Mouse (Mus musculus): Measurements from ENCODE around the gene Gm17387. TPM values are rescaled to one million over a fixed set of nuclear protein-coding genes. Genes with fewer than 3 reads are reported as not detected.

The Gm17387 gene
- not detected in 2 replicates for polyA plus RNA-seq (2016; fragmentation: Nextera tagmentation; extraction: Ambion mirVana)

DNA sequence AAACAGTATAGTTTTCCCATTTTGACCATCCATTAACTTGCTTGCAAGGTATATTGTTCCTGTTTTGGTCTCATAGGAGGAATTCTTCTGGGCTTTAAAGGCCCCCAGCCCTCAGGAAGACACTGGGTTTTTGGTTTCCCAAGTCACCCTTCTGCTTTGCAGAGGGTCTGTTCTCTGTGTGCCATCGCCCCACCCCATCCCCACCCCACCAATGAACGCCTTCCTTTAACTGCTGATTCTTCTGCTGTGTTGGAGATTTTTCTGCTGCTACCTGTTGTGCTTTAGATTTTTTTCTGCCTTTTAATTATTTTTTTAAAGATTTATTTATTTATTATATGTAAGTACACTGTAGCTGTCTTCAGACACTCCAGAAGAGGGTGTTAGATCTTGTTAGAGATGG, at the start of gene Gm17387:
TSS of gene Gm17387 (plus strand) at position 301 of the 400 bp plus-strand sequence.
- H3K36me3 ChIP-seq, result no peaks in the 10 kb centered on the region
- no peaks in the 10 kb centered on the region for H3K9me3 ChIP-seq
- no peak within 1 kb of the TSS for H3K9ac ChIP-seq (replicated peaks)
- ATAC-seq (ENCODE audit: insufficient number of reproducible peaks, insufficient read depth, low FRiP score, low TSS enrichment, low read depth), result no peak
- no peak within 1 kb of the TSS for H3K27ac ChIP-seq
- H3K4me3 ChIP-seq (replicated peaks), result no peak within 1 kb of the TSS
- WGBS, result 89% methylated on average over 2 of the region's 2 CpGs
- H3K4me1 ChIP-seq (replicated peaks), result peaks cover 10% of the 10 kb centered on the region
- no peaks in the 10 kb centered on the region for H3K27me3 ChIP-seq
- H3K4me2 ChIP-seq, result no peak within 1 kb of the TSS

DNA sequence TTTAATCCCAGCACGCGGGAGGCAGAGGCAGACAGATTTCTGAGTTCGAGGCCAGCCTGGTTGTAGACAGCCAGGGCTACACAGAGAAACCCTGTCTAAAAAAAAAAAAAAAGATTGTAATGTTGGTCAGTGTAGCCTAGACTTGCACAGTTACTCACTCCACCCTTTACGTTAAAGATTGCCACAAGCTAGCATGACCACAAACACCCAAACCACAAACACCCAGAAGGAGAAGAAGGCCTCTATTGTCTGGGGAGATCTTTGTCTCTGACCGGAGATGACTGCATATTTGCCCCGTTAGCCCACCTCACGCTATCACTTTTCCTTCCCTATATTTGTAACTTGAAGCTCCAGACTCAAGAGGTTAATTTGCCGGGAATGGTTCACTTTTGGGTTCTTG, 47.2 kb upstream of the Gm17387 start:
- Histone ChIP-seq H3K36me3 (no peaks in the 10 kb centered on the region), H3K4me2 (no peak overlapping the region), H3K4me1 (replicated peaks) (no peaks in the 10 kb centered on the region), H3K27me3 (no peaks in the 10 kb centered on the region), H3K4me3 (replicated peaks) (no peak overlapping the region), H3K9me3 (0 out of 2 replicates have a peak, but pooled peaks cover 4% of the 10 kb centered on the region), H3K27ac (no peak overlapping the region), H3K9ac (replicated peaks) (no peak overlapping the region)
- 94% methylated on average over 8 of the region's 8 CpGs for WGBS
- ATAC-seq (ENCODE audit: insufficient number of reproducible peaks, insufficient read depth, low FRiP score, low TSS enrichment, low read depth), result no peak

DNA sequence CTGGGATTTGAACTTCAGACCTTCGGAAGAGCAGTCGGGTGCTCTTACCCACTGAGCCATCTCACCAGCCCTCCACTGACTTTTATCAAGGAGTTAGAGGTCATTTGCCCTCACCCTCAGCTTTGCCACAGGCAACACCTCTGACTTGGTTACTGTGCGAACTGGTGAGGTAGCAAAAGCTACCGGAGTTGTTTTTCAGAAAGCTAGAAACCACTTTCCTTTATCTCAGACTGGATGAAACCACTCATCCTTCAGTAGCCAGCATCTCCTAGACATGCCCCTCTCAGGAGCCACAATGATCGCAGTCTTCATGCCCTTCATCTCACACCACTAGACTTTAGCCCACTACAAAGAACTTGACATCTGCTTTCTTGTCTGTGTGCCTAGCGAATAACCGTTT, 46.0 kb upstream of the Gm17387 start:
- WGBS, result 93% methylated on average over 7 of the region's 7 CpGs
- Histone ChIP-seq H3K4me3 (replicated peaks) (no peak overlapping the region), H3K9ac (replicated peaks) (no peak overlapping the region), H3K27ac (no peak overlapping the region), H3K9me3 (0 out of 2 replicates have a peak, but pooled peaks cover 4% of the 10 kb centered on the region), H3K4me1 (replicated peaks) (no peaks in the 10 kb centered on the region), H3K27me3 (no peaks in the 10 kb centered on the region), H3K36me3 (no peaks in the 10 kb centered on the region), H3K4me2 (no peak overlapping the region)
- ATAC-seq (ENCODE audit: insufficient number of reproducible peaks, insufficient read depth, low FRiP score, low TSS enrichment, low read depth), result no peak

GRCm38 (mm10) chr7:140987182-140988138, 41.5 kb upstream of the Gm17387 start:
- Histone ChIP-seq H3K4me1 (replicated peaks) (peaks cover 11% of the 10 kb centered on the region), H3K9me3 (0 out of 2 replicates have a peak, but pooled peaks cover 4% of the 10 kb centered on the region), H3K27ac (no peak overlapping the region), H3K9ac (replicated peaks) (no peak overlapping the region), H3K4me2 (no peak overlapping the region), H3K4me3 (replicated peaks) (no peak overlapping the region), H3K27me3 (no peaks in the 10 kb centered on the region), H3K36me3 (no peaks in the 10 kb centered on the region)
- WGBS, result 87% methylated on average over 17 of the region's 17 CpGs
- ATAC-seq (ENCODE audit: insufficient number of reproducible peaks, insufficient read depth, low FRiP score, low TSS enrichment, low read depth), result no peak

DNA sequence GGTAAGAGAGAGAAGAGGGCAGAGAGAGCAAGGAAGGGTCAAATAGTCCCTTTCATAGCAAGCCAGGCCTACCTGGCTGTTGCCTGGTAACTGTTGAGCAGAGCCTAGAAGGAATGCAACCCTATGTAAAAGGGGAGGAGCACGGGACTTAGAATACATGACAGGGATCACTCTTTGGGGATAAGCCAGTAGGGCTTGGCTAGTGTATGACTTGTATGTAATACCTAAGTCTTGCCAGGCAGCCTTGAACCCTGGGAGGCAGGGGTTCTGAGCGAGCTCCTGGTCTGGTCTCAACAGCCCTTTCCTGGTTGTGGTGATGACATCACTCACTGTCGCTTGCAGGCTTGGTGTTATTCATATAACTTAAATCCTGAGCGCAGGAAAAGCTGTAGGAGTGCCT, 39.9 kb upstream of the Gm17387 start:
- Histone ChIP-seq H3K27me3 (no peaks in the 10 kb centered on the region), H3K4me3 (replicated peaks) (no peak overlapping the region), H3K9ac (replicated peaks) (no peak overlapping the region), H3K9me3 (0 out of 2 replicates have a peak, but pooled peaks cover 4% of the 10 kb centered on the region), H3K36me3 (no peaks in the 10 kb centered on the region), H3K4me1 (replicated peaks) (peaks cover 11% of the 10 kb centered on the region), H3K27ac (no peak overlapping the region), H3K4me2 (no peak overlapping the region)
- no peak for ATAC-seq (ENCODE audit: insufficient number of reproducible peaks, insufficient read depth, low FRiP score, low TSS enrichment, low read depth)
- WGBS, result 83% methylated on average over 4 of the region's 4 CpGs

GRCm38 (mm10) chr7:140990185-140990584, 38.7 kb upstream of the Gm17387 start:
- 0 out of 2 replicates have a peak overlapping the region, but pooled peaks have one; percentile 41 for H3K27ac ChIP-seq
- H3K4me3 ChIP-seq (replicated peaks), result no peak overlapping the region
- H3K36me3 ChIP-seq, result no peaks in the 10 kb centered on the region
- H3K27me3 ChIP-seq, result no peaks in the 10 kb centered on the region
- no peak overlapping the region for H3K4me2 ChIP-seq
- no peak for ATAC-seq (ENCODE audit: insufficient number of reproducible peaks, insufficient read depth, low FRiP score, low TSS enrichment, low read depth)
- H3K9me3 ChIP-seq, result 0 out of 2 replicates have a peak, but pooled peaks cover 4% of the 10 kb centered on the region
- WGBS, result 55% methylated on average over 6 of the region's 6 CpGs
- no peak overlapping the region for H3K9ac ChIP-seq (replicated peaks)
- H3K4me1 ChIP-seq (replicated peaks), result peaks cover 11% of the 10 kb centered on the region

GRCm38 (mm10) chr7:140990622-140991021, 38.3 kb upstream of the Gm17387 start:
- ATAC-seq (ENCODE audit: insufficient number of reproducible peaks, insufficient read depth, low FRiP score, low TSS enrichment, low read depth), result no peak
- H3K27me3 ChIP-seq, result no peaks in the 10 kb centered on the region
- H3K36me3 ChIP-seq, result no peaks in the 10 kb centered on the region
- H3K4me2 ChIP-seq, result no peak overlapping the region
- H3K4me1 ChIP-seq (replicated peaks), result peaks cover 11% of the 10 kb centered on the region
- no peak overlapping the region for H3K4me3 ChIP-seq (replicated peaks)
- H3K27ac ChIP-seq, result peak overlapping the region; percentile 41
- 0 out of 2 replicates have a peak, but pooled peaks cover 4% of the 10 kb centered on the region for H3K9me3 ChIP-seq
- WGBS, result 43% methylated on average over 5 of the region's 5 CpGs
- no peak overlapping the region for H3K9ac ChIP-seq (replicated peaks)

DNA sequence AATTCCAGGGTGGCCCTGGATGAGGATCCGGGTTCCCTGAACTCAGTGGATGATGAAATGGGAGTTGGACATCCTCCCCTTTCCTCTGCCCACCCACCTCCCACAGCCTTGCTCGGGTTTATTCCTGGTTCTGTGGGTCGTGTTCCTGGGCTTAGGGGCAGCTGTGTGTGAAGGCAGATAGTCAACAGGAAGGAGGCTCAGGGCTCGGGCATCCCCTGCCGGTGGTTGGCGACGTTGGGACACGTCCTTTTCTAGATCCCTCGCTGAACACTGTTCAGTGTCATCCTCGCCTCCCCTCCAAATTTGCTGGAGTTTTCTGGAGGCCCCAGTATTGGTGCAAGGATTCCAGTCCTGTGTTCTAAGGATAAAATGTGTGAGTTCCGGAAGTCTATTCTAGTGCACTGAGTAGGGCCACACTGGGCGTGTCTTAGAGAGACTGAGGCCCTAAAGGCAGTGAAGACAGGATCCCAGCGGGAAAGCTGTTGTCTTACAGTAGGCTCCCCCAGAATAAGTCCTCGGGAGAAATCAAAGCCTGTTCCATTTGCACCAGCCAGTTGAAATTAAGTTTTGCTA, 37.7 kb upstream of the Gm17387 start:
- H3K4me1 ChIP-seq (replicated peaks), result peaks cover 11% of the 10 kb centered on the region

DNA sequence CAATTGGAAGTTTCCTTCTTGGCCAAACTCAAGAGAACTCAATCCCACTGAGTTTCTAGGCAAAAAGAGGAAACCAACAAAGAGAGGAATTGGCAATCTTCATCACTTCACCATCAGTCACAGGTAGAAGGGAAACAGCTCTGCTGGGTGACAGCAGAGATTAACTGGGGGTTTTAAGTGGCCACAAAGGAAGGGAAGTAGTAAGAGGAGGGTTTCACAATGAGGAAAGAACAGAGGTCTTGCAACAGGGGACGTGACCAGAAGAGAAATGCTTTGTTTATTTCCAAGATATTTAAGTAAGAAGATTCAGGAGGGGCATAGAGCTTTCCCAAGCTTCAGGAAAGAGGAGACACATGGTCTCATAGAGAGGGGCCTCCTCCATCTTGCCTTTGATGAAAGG, 31.1 kb upstream of the Gm17387 start:
- H3K27ac ChIP-seq, result no peak overlapping the region
- H3K9ac ChIP-seq (replicated peaks), result no peak overlapping the region
- H3K4me1 ChIP-seq (replicated peaks), result no peaks in the 10 kb centered on the region
- no peak overlapping the region for H3K4me3 ChIP-seq (replicated peaks)
- no peaks in the 10 kb centered on the region for H3K27me3 ChIP-seq
- H3K36me3 ChIP-seq, result no peaks in the 10 kb centered on the region
- no peak for ATAC-seq (ENCODE audit: insufficient number of reproducible peaks, insufficient read depth, low FRiP score, low TSS enrichment, low read depth)
- WGBS, result 65% methylated on average over 1 of the region's 1 CpGs
- no peak overlapping the region for H3K4me2 ChIP-seq
- H3K9me3 ChIP-seq, result no peaks in the 10 kb centered on the region

More for the DNA sequence above, 37.7 kb upstream of the Gm17387 start:
- WGBS, result 86% methylated on average over 14 of the region's 14 CpGs
- Histone ChIP-seq H3K9ac (replicated peaks) (no peak overlapping the region), H3K36me3 (no peaks in the 10 kb centered on the region), H3K4me2 (no peak overlapping the region), H3K27me3 (no peaks in the 10 kb centered on the region), H3K9me3 (no peaks in the 10 kb centered on the region), H3K4me3 (replicated peaks) (no peak overlapping the region), H3K27ac (peak overlapping the region; percentile 41; the same call in 1 of the 2 replicates)
- ATAC-seq (ENCODE audit: insufficient number of reproducible peaks, insufficient read depth, low FRiP score, low TSS enrichment, low read depth), result no peak

DNA sequence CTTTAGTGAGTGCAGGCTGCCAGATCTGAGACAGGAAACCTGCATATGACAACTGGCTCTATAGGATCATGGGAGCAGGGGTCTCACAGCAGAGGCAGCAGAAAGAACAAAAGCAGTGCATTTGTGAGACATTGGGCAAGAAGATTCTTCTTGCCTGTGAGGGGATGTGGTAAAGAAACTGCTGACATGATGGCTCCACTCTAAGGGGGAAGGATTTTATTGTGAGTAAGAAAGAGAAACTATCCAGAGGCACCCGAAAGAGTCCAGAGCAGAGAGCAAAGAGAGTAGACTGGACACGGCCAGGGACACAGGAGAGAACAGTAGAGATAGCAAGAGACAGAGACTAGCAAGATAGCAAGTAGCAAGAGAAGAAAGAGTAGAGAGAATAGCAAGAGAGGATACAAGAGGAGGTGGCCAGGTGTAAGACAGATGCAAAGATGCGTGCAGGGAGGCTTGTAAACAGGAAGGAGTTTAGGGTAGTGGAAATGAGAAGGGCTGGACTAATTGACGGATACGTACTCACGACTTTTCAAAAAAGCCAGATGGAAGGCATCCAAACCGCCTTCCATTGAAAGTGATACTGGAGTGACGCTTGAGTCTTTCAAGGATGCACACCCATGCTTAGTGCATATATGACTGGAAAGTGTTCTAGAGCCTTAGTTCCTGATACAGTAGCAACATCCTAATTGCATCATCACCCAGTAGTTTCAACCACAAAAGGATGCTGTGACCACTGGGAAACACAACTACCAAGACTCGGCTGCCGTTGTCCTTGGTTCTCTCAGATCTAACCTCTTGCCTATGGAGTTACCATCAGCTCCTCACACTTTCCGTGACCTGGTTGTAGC, 29.9 kb upstream of the Gm17387 start:
- H3K27me3 ChIP-seq, result no peaks in the 10 kb centered on the region
- no peaks in the 10 kb centered on the region for H3K9me3 ChIP-seq
- no peak overlapping the region for H3K4me3 ChIP-seq (replicated peaks)
- no peaks in the 10 kb centered on the region for H3K36me3 ChIP-seq
- H3K9ac ChIP-seq (replicated peaks), result no peak overlapping the region
- H3K4me2 ChIP-seq, result no peak overlapping the region
- no peak for ATAC-seq (ENCODE audit: insufficient number of reproducible peaks, insufficient read depth, low FRiP score, low TSS enrichment, low read depth)
- 81% methylated on average over 11 of the region's 11 CpGs for WGBS
- H3K4me1 ChIP-seq (replicated peaks), result no peaks in the 10 kb centered on the region
- no peak overlapping the region for H3K27ac ChIP-seq
